Mouse (Mus musculus): ENCODE results near the gene Papss2. TPM values are rescaled to one million over a fixed set of nuclear protein-coding genes. Genes with fewer than 3 reads are reported as not detected.
A peak's percentile ranks its signal among the peaks of the same experiment; 100 is the strongest.

Papss2 gene
- polyA plus RNA-seq, 1 experiment from 2014 or later = 27.5 TPM

GRCm38 (mm10) chr19:32711761-32712541 is 116.4 kb downstream of the Papss2 start:
- H3K36me3 ChIP-seq = peaks cover 5% of the 10 kb centered on the region
- peaks cover 5% of the 10 kb centered on the region for H3K4me1 ChIP-seq (replicated peaks)
- peak overlapping the region; percentile 88 for H3K9ac ChIP-seq
- H3K4me2 ChIP-seq = peak overlapping the region; percentile 70
- H3K4me3 ChIP-seq = peak overlapping the region; percentile 74
- under 1% methylated on average over 63 of the region's 63 CpGs for WGBS
- no peaks in the 10 kb centered on the region for H3K9me3 ChIP-seq (replicated peaks)
- peak; percentile 96 for ATAC-seq (ENCODE audit: insufficient number of reproducible peaks, low FRiP score)
- peak overlapping the region; percentile 90 for H3K27ac ChIP-seq (ENCODE audit: poor library complexity, severe bottlenecking)
- no peaks in the 10 kb centered on the region for H3K27me3 ChIP-seq (replicated peaks)

- peak overlapping the region; percentile 70 for H3K4me2 ChIP-seq
- H3K9me3 ChIP-seq (replicated peaks) = no peaks in the 10 kb centered on the region
- H3K27ac ChIP-seq (ENCODE audit: poor library complexity, severe bottlenecking) = peak overlapping the region; percentile 90; the same call in 1 of the 2 replicates
- H3K4me3 ChIP-seq = peak overlapping the region; percentile 74
- no peaks in the 10 kb centered on the region for H3K27me3 ChIP-seq (replicated peaks)
- H3K4me1 ChIP-seq (replicated peaks) = peaks cover 5% of the 10 kb centered on the region
- peak overlapping the region; percentile 88 for H3K9ac ChIP-seq
- peak; percentile 80 for ATAC-seq (ENCODE audit: insufficient number of reproducible peaks, low FRiP score)
- WGBS = under 1% methylated on average over 11 of the region's 11 CpGs
- H3K36me3 ChIP-seq = peaks cover 5% of the 10 kb centered on the region
These were observed 117.0 kb downstream of the Papss2 start for GRCm38 (mm10) chr19:32712588-32713042.

- H3K4me1 ChIP-seq (replicated peaks) = peaks cover 5% of the 10 kb centered on the region
- no peak overlapping the region for H3K4me2 ChIP-seq
- no peak overlapping the region for H3K9ac ChIP-seq
- 87% methylated on average over 3 of the region's 3 CpGs for WGBS
- H3K27me3 ChIP-seq (replicated peaks) = no peaks in the 10 kb centered on the region
- H3K27ac ChIP-seq (ENCODE audit: poor library complexity, severe bottlenecking) = no peak overlapping the region
- H3K9me3 ChIP-seq (replicated peaks) = no peaks in the 10 kb centered on the region
- ATAC-seq (ENCODE audit: insufficient number of reproducible peaks, low FRiP score) = no peak
- H3K36me3 ChIP-seq = peaks cover 5% of the 10 kb centered on the region
- no peak overlapping the region for H3K4me3 ChIP-seq
These were observed 117.9 kb downstream of the Papss2 start for GRCm38 (mm10) chr19:32713471-32713870.

- Histone ChIP-seq H3K9me3 (replicated peaks) (no peaks in the 10 kb centered on the region), H3K4me1 (replicated peaks) (peaks cover 5% of the 10 kb centered on the region), H3K9ac (no peak overlapping the region), H3K27ac (ENCODE audit: poor library complexity, severe bottlenecking) (no peak overlapping the region), H3K4me2 (no peak overlapping the region), H3K4me3 (no peak overlapping the region), H3K27me3 (replicated peaks) (no peaks in the 10 kb centered on the region), H3K36me3 (no peaks in the 10 kb centered on the region)
- ATAC-seq (ENCODE audit: insufficient number of reproducible peaks, low FRiP score) = no peak
- 16% methylated on average over 3 of the region's 3 CpGs for WGBS
These were observed 119.6 kb downstream of the Papss2 start for GRCm38 (mm10) chr19:32715201-32715600.

GRCm38 (mm10) chr19:32715681-32716080 is 120.1 kb downstream of the Papss2 start:
- no peak overlapping the region for H3K4me3 ChIP-seq
- no peak for ATAC-seq (ENCODE audit: insufficient number of reproducible peaks, low FRiP score)
- no peaks in the 10 kb centered on the region for H3K36me3 ChIP-seq
- no peak overlapping the region for H3K4me2 ChIP-seq
- H3K9me3 ChIP-seq (replicated peaks) = no peaks in the 10 kb centered on the region
- no peak overlapping the region for H3K9ac ChIP-seq
- no peak overlapping the region for H3K27ac ChIP-seq (ENCODE audit: poor library complexity, severe bottlenecking)
- peaks cover 5% of the 10 kb centered on the region for H3K4me1 ChIP-seq (replicated peaks)
- H3K27me3 ChIP-seq (replicated peaks) = no peaks in the 10 kb centered on the region

Other genes starting within 250 kb of the Papss2 start
- 45.0 and 49.9 TPM in 2 replicates for gene Sgms1, start 206.1 kb upstream of the Papss2 start, polyA plus RNA-seq (2016; fragmentation: Nextera tagmentation; extraction: Ambion mirVana)
- 57.6 and 60.3 TPM in 2 replicates for gene Rpl9-ps6, start 129.2 kb upstream of the Papss2 start, polyA plus RNA-seq (2016; fragmentation: Nextera tagmentation; extraction: Ambion mirVana)
- gene Minpp1, start 110.0 kb upstream of the Papss2 start, polyA plus RNA-seq (2016; fragmentation: Nextera tagmentation; extraction: Ambion mirVana) = 79.3 and 81.1 TPM in 2 replicates
- 63.1 and 65.3 TPM in 2 replicates for gene Atad1, start 144.0 kb downstream of the Papss2 start, polyA plus RNA-seq (2016; fragmentation: Nextera tagmentation; extraction: Ambion mirVana)
- 6.1 and 7.7 TPM in 2 replicates for gene Pten, start 161.7 kb downstream of the Papss2 start, polyA plus RNA-seq (2016; fragmentation: Nextera tagmentation; extraction: Ambion mirVana)